Mouse (Mus musculus) adipocyte (in vitro differentiated cells): ENCODE results near the gene Creb3.
"Not testable (repeated sequence)": the region's sequence is repeated elsewhere in the genome, so short reads cannot be mapped to it uniquely, and the experiment has no call there.

Experiments used
- DNase-seq: peaks from one replicate; pipeline ENCODE4 v3.0.0-alpha.2; 2016; ENCODE audit warnings: low spot score

Gene Creb3

GRCm38 (mm10) chr4:43583421-43583820 is 21.3 kb downstream of the Creb3 start:
- DNase-seq, result no peak

GRCm38 (mm10) chr4:43584444-43585416 is 22.6 kb downstream of the Creb3 start, which contains the start of gene Msmp:
Gene Msmp (minus strand): TSS chr4:43584494.
- no peak for DNase-seq

- no peak for DNase-seq
Measured at GRCm38 (mm10) chr4:43585682-43586081, 23.6 kb downstream of the Creb3 start.

GRCm38 (mm10) chr4:43586411-43586810 is 24.3 kb downstream of the Creb3 start:
- DNase-seq, result no peak

GRCm38 (mm10) chr4:43587681-43588080 is 25.5 kb downstream of the Creb3 start:
- no peak for DNase-seq

GRCm38 (mm10) chr4:43591543-43591942 is 29.4 kb downstream of the Creb3 start:
- DNase-seq, result no peak

GRCm38 (mm10) chr4:43591961-43592360 is 29.8 kb downstream of the Creb3 start:
- DNase-seq, result no peak

- DNase-seq, result no peak
Measured at GRCm38 (mm10) chr4:43593453-43593852, 31.3 kb downstream of the Creb3 start.

- not testable (repeated sequence) for DNase-seq
Measured at GRCm38 (mm10) chr4:43596597-43596996, 34.5 kb downstream of the Creb3 start.

GRCm38 (mm10) chr4:43598200-43598599 is 36.1 kb downstream of the Creb3 start:
- no peak for DNase-seq

GRCm38 (mm10) chr4:43598650-43599380 is 36.7 kb downstream of the Creb3 start:
- no peak for DNase-seq

- DNase-seq, result no peak
Measured at GRCm38 (mm10) chr4:43600195-43600934, 38.2 kb downstream of the Creb3 start.

- DNase-seq, result no peak
Measured at GRCm38 (mm10) chr4:43604099-43604498, 42.0 kb downstream of the Creb3 start.

GRCm38 (mm10) chr4:43604751-43605685 is 42.9 kb downstream of the Creb3 start:
- DNase-seq, result no peak

GRCm38 (mm10) chr4:43612534-43612933 is 50.4 kb downstream of the Creb3 start:
- DNase-seq, result no peak

GRCm38 (mm10) chr4:43613060-43613730 is 51.1 kb downstream of the Creb3 start:
- DNase-seq, result no peak
